Mouse (Mus musculus) myocyte (in vitro differentiated cells): ENCODE results near the gene Efcab12. TPM values are rescaled to one million over a fixed set of nuclear protein-coding genes. Genes with fewer than 3 reads are reported as not detected.
"Not testable (repeated sequence)": the region's sequence is repeated elsewhere in the genome, so short reads cannot be mapped to it uniquely, and the experiment has no call there.

Experiments
- H3K27me3 ChIP-seq: one replicate; pipeline ENCODE4 v1.6.1; 2011; ENCODE audit not compliant: control insufficient read depth, insufficient read depth, insufficient read length
- H3K36me3 ChIP-seq: one replicate; pipeline ENCODE4 v1.6.1; 2011; ENCODE audit not compliant: control insufficient read depth, insufficient read depth
- H3K4me2 ChIP-seq: one replicate; pipeline ENCODE4 v1.6.1; 2011; ENCODE audit warnings: low read depth, control low read depth
- H3K4me3 ChIP-seq: one replicate; pipeline ENCODE4 v1.5.1; 2011; ENCODE audit warnings: mild to moderate bottlenecking, control low read depth, moderate library complexity
- H3K79me2 ChIP-seq: one replicate; pipeline ENCODE4 v1.6.1; 2011; ENCODE audit not compliant: control insufficient read depth, insufficient read depth
- H3ac ChIP-seq: one replicate; pipeline ENCODE4 v1.6.1; 2011; ENCODE audit not compliant: control insufficient read depth, insufficient read length
- CEBPB ChIP-seq: IDR thresholded peaks from 2 replicates; pipeline ENCODE4 v1.6.1; 2011; ENCODE audit warnings: mild to moderate bottlenecking, moderate library complexity; ENCODE audit not compliant: poor library complexity, insufficient read depth, severe bottlenecking
- E2F4 ChIP-seq: IDR thresholded peaks from one replicate; pipeline ENCODE4 v1.6.1; 2011; ENCODE audit warnings: mild to moderate bottlenecking, control low read depth, moderate library complexity; ENCODE audit not compliant: insufficient read depth
- MAX ChIP-seq: IDR thresholded peaks from one replicate; pipeline ENCODE4 v1.6.1; 2011; ENCODE audit warnings: low read depth, mild to moderate bottlenecking, control low read depth
- MYOD1 ChIP-seq, 3 experiments: IDR thresholded peaks; one replicate each; pipeline ENCODE4 v1.6.1; 2011; ENCODE audit warnings: control low read depth in 2 of 3, low read depth in 2 of 3, mild to moderate bottlenecking in 2 of 3, moderate library complexity in 1 of 3; ENCODE audit not compliant: insufficient read length in 2 of 3, control insufficient read depth in 1 of 3
- MYOG ChIP-seq, 3 experiments: IDR thresholded peaks; one replicate each; pipeline ENCODE4 v1.6.1; 2011; ENCODE audit warnings: control low read depth in 2 of 3, low read depth in 2 of 3, mild to moderate bottlenecking in 2 of 3; ENCODE audit not compliant: insufficient read length in 2 of 3, control insufficient read depth in 1 of 3, insufficient read depth in 1 of 3
- POLR2A ChIP-seq: IDR thresholded peaks from one replicate; pipeline ENCODE4 v1.6.1; 2011; ENCODE audit warnings: low read depth, mild to moderate bottlenecking, control low read depth, moderate library complexity; ENCODE audit not compliant: insufficient read length
- POLR2AphosphoS2 ChIP-seq: IDR thresholded peaks from one replicate; pipeline ENCODE4 v1.6.1; 2011; ENCODE audit warnings: low read depth, control low read depth; ENCODE audit not compliant: insufficient read length
- REST ChIP-seq: IDR thresholded peaks from one replicate; pipeline ENCODE4 v1.6.1; 2011; ENCODE audit warnings: mild to moderate bottlenecking, control low read depth, moderate library complexity; ENCODE audit not compliant: insufficient read depth, insufficient read length
- SRF ChIP-seq: IDR thresholded peaks from one replicate; pipeline ENCODE4 v1.6.1; 2011; ENCODE audit warnings: low read depth; ENCODE audit not compliant: control insufficient read depth, insufficient read length
- TCF12 ChIP-seq: IDR thresholded peaks from one replicate; pipeline ENCODE4 v1.6.1; 2011; ENCODE audit warnings: mild to moderate bottlenecking, control low read depth; ENCODE audit not compliant: poor library complexity, insufficient read depth, severe bottlenecking
- TCF3 ChIP-seq: IDR thresholded peaks from one replicate; pipeline ENCODE4 v1.6.1; 2011; ENCODE audit warnings: low read depth, control low read depth; ENCODE audit not compliant: insufficient read length
- USF1 ChIP-seq: IDR thresholded peaks from one replicate; pipeline ENCODE4 v1.6.1; 2011; ENCODE audit warnings: low read depth, mild to moderate bottlenecking, control low read depth, moderate library complexity
- polyA plus RNA-seq: library from polyadenylated mRNA; unstranded; fragments of >200 nt; fragmentation: generic; extraction: Trizol; gene quantifications from one replicate; pipeline ENCODE4 v1.2.1, GENCODE M21; 2012; ENCODE audit warnings: missing spikeins

The Efcab12 gene
- polyA plus RNA-seq, 1 experiment, result not detected

- H3K36me3 ChIP-seq, result no peaks in the 10 kb centered on the region
- TF ChIP-seq POLR2A (no peak), E2F4 (no peak), USF1 (no peak)
Observed at GRCm38 (mm10) chr6:115878694-115879093, 40.5 kb upstream of the Efcab12 start.

DNA sequence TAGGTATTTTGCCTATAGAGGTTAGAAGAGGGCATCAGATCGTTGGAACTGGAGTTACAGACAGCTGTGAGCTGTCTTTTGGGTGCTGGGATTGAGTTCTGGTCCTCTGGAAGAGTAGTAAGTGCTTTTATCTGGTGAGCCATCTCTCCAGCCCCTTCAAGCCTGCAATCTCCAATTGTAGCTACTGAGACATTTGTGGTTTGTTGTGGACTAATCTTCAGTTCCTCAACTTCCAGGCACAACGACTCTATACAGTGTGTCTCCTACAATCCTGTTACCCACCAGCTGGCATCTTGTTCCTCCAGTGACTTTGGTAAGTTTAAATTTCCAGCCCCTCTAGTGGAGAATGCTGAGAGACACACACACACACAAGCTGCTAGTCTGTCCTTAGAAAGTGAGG lies 39.0 kb upstream of the Efcab12 start:
- Histone ChIP-seq H3ac (no peak overlapping the region), H3K36me3 (no peaks in the 10 kb centered on the region), H3K4me2 (no peak overlapping the region), H3K27me3 (no peaks in the 10 kb centered on the region), H3K79me2 (no peaks in the 10 kb centered on the region), H3K4me3 (no peak overlapping the region)
- TF ChIP-seq REST (no peak), TCF12 (no peak), USF1 (no peak), CEBPB (no peak), SRF (no peak), TCF3 (no peak), POLR2A (no peak), MYOD1 (IDR thresholded peaks at IDR 0.05; ENCODE audit: control insufficient read depth in 1 of 3, insufficient read length in 2 of 3, low read depth in 2 of 3) (no peak), E2F4 (no peak), MYOG (IDR thresholded peaks at IDR 0.05; ENCODE audit: control insufficient read depth in 1 of 3, insufficient read depth in 1 of 3, insufficient read length in 2 of 3, low read depth in 2 of 3) (no peak), MAX (no peak), POLR2AphosphoS2 (no peak)

More at GRCm38 (mm10) chr6:115878694-115879093, 40.5 kb upstream of the Efcab12 start:
- Histone ChIP-seq H3ac (no peak overlapping the region), H3K4me3 (no peak overlapping the region), H3K27me3 (no peaks in the 10 kb centered on the region), H3K79me2 (no peaks in the 10 kb centered on the region), H3K4me2 (no peak overlapping the region)

DNA sequence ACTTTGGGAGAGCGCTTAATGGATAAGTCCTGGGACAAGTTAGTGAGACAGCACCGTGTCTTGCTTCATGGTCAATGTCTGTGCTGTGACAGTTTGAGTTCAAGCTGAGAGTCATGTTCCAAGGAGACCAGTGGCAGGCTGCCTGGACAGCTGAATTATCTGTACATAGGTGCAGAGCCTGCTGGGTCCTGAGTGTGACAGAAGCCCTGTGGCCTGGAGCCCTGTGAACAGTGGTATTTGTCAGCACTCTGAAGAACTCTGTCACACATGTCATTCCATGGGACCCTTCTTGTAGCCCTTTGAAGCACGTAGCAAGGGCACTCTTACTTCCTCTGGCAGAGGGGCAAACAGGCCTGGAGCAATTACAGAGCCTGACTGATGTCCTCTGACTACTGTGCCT lies 33.1 kb upstream of the Efcab12 start:
- H3K79me2 ChIP-seq, H3K27me3 ChIP-seq, H3K4me2 ChIP-seq, H3K36me3 ChIP-seq, H3K4me3 ChIP-seq, H3ac ChIP-seq: not testable (repeated sequence)

GRCm38 (mm10) chr6:115867157-115867556 lies 28.9 kb upstream of the Efcab12 start:
- H3ac ChIP-seq, result not testable (repeated sequence)

DNA sequence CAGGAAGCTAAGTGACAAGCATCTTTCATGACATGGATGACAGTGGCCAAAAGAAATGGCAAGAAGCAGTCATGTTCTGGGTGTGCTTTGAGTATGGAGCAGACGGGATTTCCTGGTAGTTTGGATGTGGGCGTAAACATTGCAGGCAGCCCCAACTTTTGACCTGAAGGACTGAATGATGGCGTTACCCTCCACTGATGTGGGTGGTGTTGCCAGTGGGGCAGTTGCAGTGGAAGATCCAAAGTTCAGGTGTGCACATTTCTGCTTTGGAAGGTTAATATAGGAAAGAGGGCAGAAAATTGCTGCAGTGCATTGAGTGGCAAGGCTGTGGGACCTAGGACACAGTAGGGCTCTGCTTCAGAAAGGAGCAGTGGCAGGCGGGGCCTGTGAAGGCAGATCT lies 27.0 kb upstream of the Efcab12 start:
- Histone ChIP-seq H3K4me2 (no peak overlapping the region), H3K27me3 (no peaks in the 10 kb centered on the region), H3K4me3 (no peak overlapping the region), H3K79me2 (no peaks in the 10 kb centered on the region), H3ac (no peak overlapping the region), H3K36me3 (no peaks in the 10 kb centered on the region)
- TF ChIP-seq TCF3 (no peak), MYOD1 (IDR thresholded peaks at IDR 0.05; ENCODE audit: control insufficient read depth in 1 of 3, insufficient read length in 2 of 3, low read depth in 2 of 3) (no peak), MAX (no peak), E2F4 (no peak), POLR2A (no peak), SRF (no peak), CEBPB (no peak), USF1 (no peak), POLR2AphosphoS2 (no peak), REST (no peak), MYOG (IDR thresholded peaks at IDR 0.05; ENCODE audit: control insufficient read depth in 1 of 3, insufficient read depth in 1 of 3, insufficient read length in 2 of 3, low read depth in 2 of 3) (no peak), TCF12 (no peak)

More at GRCm38 (mm10) chr6:115867157-115867556, 28.9 kb upstream of the Efcab12 start:
- H3K79me2 ChIP-seq, H3K36me3 ChIP-seq, H3K27me3 ChIP-seq, H3K4me3 ChIP-seq, H3K4me2 ChIP-seq: not testable (repeated sequence)

DNA sequence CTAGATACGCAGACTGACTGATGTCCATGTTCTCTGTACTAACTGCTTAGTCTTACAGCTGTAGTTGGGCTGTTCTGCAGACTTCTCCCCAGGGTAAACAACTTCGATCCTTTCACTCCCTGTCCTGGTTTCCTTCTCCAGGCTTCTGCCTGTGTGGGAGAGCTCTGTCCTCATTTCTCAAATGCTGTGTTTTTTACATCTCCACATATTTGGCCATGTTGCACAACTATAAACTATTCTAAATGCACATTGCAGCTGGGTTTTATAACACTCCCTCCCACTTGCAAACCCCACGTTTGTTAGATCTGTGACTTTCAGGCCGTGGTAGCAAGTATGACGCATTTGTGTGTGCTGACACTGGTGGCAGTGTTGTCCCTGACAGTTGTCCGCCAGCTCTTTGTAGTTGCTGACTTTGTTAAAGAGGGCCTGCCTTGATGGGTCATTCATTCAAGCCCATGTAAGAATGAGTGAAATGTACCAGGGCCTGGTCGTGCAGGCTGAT lies 25.2 kb upstream of the Efcab12 start:
- Histone ChIP-seq H3K4me2 (no peak overlapping the region), H3K36me3 (no peaks in the 10 kb centered on the region), H3ac (no peak overlapping the region), H3K79me2 (no peaks in the 10 kb centered on the region), H3K27me3 (no peaks in the 10 kb centered on the region), H3K4me3 (no peak overlapping the region)
- TF ChIP-seq MYOG (IDR thresholded peaks at IDR 0.05; ENCODE audit: control insufficient read depth in 1 of 3, insufficient read depth in 1 of 3, insufficient read length in 2 of 3, low read depth in 2 of 3) (no peak), E2F4 (no peak), REST (no peak), POLR2AphosphoS2 (no peak), TCF3 (no peak), CEBPB (no peak)
